Mouse (Mus musculus): ENCODE results near the gene Gzmg.

DNA sequence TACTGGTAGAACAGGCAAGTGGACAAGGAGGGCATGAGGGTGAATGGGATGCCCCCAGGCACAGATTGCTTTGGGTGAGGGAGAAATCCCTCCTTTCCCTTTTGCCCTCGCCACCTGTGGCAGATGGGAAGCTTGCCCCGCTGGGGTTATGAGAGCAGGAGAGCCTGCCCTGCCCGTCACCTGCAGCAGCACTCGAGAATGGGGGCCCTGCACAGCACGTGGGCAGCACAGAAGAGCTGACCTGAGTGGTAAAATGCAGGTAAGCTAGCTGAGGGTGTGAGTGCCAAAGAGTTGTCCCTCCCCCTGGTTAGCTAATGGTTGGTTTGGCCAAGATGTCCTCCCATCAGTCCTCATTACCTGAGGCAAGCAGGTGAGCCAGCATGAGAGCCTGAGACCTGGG, 27.1 kb upstream of the Gzmg start:
- no peak for TF ChIP-seq EP300 (IDR thresholded peaks at IDR 0.05; ENCODE audit: insufficient read depth, low read depth, low read length)
- no peak for TF ChIP-seq POLR2A (IDR thresholded peaks at IDR 0.05; ENCODE audit: insufficient read depth, low read length)
- TF ChIP-seq CTCF (IDR thresholded peaks at IDR 0.05; ENCODE audit: low read depth, low read length) = no peak

All from ES-Bruce4 (cell line).